Mouse (Mus musculus): Measurements from ENCODE around the gene C77080. TPM values are rescaled to one million over a fixed set of nuclear protein-coding genes. Genes with fewer than 3 reads are reported as not detected.
A peak's percentile ranks its signal among the peaks of the same experiment; 100 is the strongest.
"Not testable (repeated sequence)": the region's sequence is repeated elsewhere in the genome, so short reads cannot be mapped to it uniquely, and the experiment has no call there.

Gene C77080
- total RNA-seq, 1 experiment from 2014 or later, result 1.1 TPM

- no peak for ATAC-seq (replicated peaks; ENCODE audit: low read depth, poor library complexity, severe bottlenecking)
These were observed 39.9 kb downstream of the C77080 start for GRCm38 (mm10) chr4:129221097-129222010.

- ATAC-seq (replicated peaks; ENCODE audit: low read depth, poor library complexity, severe bottlenecking), result no peak
These were observed 40.7 kb downstream of the C77080 start for GRCm38 (mm10) chr4:129220376-129221089.

- no peak for ATAC-seq (replicated peaks; ENCODE audit: low read depth, poor library complexity, severe bottlenecking)
These were observed 42.0 kb downstream of the C77080 start for GRCm38 (mm10) chr4:129219198-129219597.

- no peak for ATAC-seq (replicated peaks; ENCODE audit: low read depth, poor library complexity, severe bottlenecking)
These were observed 42.5 kb downstream of the C77080 start for GRCm38 (mm10) chr4:129218569-129219175.

GRCm38 (mm10) chr4:129212486-129212885 lies 48.7 kb downstream of the C77080 start:
- not testable (repeated sequence) for ATAC-seq (replicated peaks; ENCODE audit: low read depth, poor library complexity, severe bottlenecking)

GRCm38 (mm10) chr4:129211461-129211860 lies 49.7 kb downstream of the C77080 start:
- ATAC-seq (replicated peaks; ENCODE audit: low read depth, poor library complexity, severe bottlenecking), result no peak

- peak; percentile 45; the same call in 1 of the 2 replicates for ATAC-seq (replicated peaks; ENCODE audit: low read depth, poor library complexity, severe bottlenecking)
These were observed 51.7 kb downstream of the C77080 start for GRCm38 (mm10) chr4:129209504-129209903.

GRCm38 (mm10) chr4:129206792-129207191 lies 54.4 kb downstream of the C77080 start:
- no peak for ATAC-seq (replicated peaks; ENCODE audit: low read depth, poor library complexity, severe bottlenecking)

GRCm38 (mm10) chr4:129204655-129205054 lies 56.5 kb downstream of the C77080 start:
- no peak for ATAC-seq (replicated peaks; ENCODE audit: low read depth, poor library complexity, severe bottlenecking)

- no peak for ATAC-seq (replicated peaks; ENCODE audit: low read depth, poor library complexity, severe bottlenecking)
These were observed 63.7 kb downstream of the C77080 start for GRCm38 (mm10) chr4:129197514-129197913.

- no peak for ATAC-seq (replicated peaks; ENCODE audit: low read depth, poor library complexity, severe bottlenecking)
These were observed 66.9 kb downstream of the C77080 start for GRCm38 (mm10) chr4:129194280-129194679.

GRCm38 (mm10) chr4:129191691-129192090 lies 69.5 kb downstream of the C77080 start:
- no peak for ATAC-seq (replicated peaks; ENCODE audit: low read depth, poor library complexity, severe bottlenecking)

GRCm38 (mm10) chr4:129190538-129190937 lies 70.7 kb downstream of the C77080 start:
- ATAC-seq (replicated peaks; ENCODE audit: low read depth, poor library complexity, severe bottlenecking), result no peak

GRCm38 (mm10) chr4:129189542-129190519 lies 71.4 kb downstream of the C77080 start, which contains the start of the genes S100pbp and Yars:
TSS of gene S100pbp (minus strand) at chr4:129189727.
TSS of gene Yars (plus strand) at chr4:129189760.
- ATAC-seq (replicated peaks; ENCODE audit: low read depth, poor library complexity, severe bottlenecking), result peak; percentile 94

GRCm38 (mm10) chr4:129188803-129189541 lies 72.2 kb downstream of the C77080 start:
- ATAC-seq (replicated peaks; ENCODE audit: low read depth, poor library complexity, severe bottlenecking), result no peak

GRCm38 (mm10) chr4:129188041-129188659 lies 73.1 kb downstream of the C77080 start:
- no peak for ATAC-seq (replicated peaks; ENCODE audit: low read depth, poor library complexity, severe bottlenecking)

GRCm38 (mm10) chr4:129179560-129179959 lies 81.6 kb downstream of the C77080 start:
- ATAC-seq (replicated peaks; ENCODE audit: low read depth, poor library complexity, severe bottlenecking), result no peak

GRCm38 (mm10) chr4:129172529-129172928 lies 88.7 kb downstream of the C77080 start:
- no peak for ATAC-seq (replicated peaks; ENCODE audit: low read depth, poor library complexity, severe bottlenecking)
